Mouse (Mus musculus) megakaryocyte, adult 5-6 weeks (primary cell): ENCODE results near the gene Npy1r. TPM values are rescaled to one million over a fixed set of nuclear protein-coding genes. Genes with fewer than 3 reads are reported as not detected.

Experiments
- ATAC-seq: 2 replicates; pipeline ENCODE4 v1.8.0; 2016; ENCODE audit warnings: mild to moderate bottlenecking, inconsistent platforms; ENCODE audit not compliant: poor library complexity, severe bottlenecking
- total RNA-seq, 2 experiments: library from RNA; stranded (forward) in 1 of 2; stranded (reverse) in 1 of 2; fragments of 153-499, 151-499 nt in 1 of 2; fragments of 221-1000, 200-1000 nt in 1 of 2; gene quantifications; 2 replicates each; pipeline versions ENCODE4 v1.2.3 to v1.2.4; 2015 to 2017

Npy1r gene
- not detected in 2 replicates for total RNA-seq (2015)
- not detected in 2 replicates for total RNA-seq (2017)

DNA sequence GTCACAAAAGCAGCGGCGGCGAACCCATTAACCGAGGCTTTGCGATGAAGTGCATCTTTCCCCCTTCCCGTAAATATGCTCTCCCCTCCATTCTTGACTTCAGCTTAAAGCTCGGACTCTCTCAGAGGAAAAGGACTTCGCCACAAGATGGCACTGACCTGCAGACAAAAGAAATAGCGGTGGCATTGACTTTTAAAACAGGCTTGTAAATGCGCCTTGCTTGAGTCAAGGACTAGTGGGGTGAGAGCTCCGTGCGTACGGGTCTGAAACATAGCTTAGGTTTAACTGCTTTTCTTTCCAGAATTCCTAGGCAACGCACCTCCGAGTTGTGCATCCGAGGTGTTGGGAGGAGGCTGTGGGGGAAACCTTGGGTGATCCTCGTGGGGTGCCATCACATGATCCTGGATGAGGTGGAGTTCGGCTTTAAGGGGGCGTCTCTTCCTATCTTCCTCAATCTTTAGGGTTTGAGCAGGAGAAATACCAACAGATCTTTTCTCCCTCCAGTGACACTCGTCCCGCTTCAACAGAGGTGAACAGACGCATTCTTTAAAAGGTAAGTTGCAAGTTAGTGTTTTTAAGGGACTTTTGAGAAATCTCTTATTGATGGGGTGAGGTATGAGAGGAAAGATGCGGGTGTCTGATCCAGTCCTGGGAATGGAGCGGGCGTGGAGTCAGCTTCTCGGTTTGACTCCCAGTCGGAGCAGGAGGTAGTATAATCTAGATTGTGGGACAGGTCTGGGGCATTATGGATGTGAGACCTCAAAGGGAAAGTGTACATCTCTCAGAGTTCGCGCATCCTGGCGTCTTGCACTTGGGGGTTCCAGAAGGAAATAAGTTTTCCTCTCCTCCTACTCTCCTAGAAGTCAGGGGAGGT is at the start of gene Npy1r:
TSS of gene Npy1r (plus strand) at position 223 of the 874 bp plus-strand sequence.
- ATAC-seq, result no peak

DNA sequence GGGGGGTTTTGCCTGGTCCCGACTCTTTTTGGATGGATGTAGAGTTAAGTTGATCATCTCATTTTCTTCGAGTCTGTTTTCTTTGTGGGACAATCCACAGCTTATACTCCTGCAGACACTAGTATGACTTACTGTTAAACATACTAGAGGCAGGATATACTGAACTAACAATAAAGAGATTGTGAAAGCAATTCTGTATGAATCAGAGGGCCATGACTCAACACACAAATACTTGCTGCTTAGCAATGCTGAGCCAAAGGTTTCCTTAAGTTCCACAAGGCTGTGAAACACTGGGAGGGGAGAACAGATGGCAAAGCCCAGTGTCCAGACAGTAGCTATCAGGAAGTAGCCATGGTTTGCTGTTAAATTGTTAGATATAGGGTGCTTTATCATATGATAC is 15.7 kb upstream of the Npy1r start:
- ATAC-seq, result no peak

DNA sequence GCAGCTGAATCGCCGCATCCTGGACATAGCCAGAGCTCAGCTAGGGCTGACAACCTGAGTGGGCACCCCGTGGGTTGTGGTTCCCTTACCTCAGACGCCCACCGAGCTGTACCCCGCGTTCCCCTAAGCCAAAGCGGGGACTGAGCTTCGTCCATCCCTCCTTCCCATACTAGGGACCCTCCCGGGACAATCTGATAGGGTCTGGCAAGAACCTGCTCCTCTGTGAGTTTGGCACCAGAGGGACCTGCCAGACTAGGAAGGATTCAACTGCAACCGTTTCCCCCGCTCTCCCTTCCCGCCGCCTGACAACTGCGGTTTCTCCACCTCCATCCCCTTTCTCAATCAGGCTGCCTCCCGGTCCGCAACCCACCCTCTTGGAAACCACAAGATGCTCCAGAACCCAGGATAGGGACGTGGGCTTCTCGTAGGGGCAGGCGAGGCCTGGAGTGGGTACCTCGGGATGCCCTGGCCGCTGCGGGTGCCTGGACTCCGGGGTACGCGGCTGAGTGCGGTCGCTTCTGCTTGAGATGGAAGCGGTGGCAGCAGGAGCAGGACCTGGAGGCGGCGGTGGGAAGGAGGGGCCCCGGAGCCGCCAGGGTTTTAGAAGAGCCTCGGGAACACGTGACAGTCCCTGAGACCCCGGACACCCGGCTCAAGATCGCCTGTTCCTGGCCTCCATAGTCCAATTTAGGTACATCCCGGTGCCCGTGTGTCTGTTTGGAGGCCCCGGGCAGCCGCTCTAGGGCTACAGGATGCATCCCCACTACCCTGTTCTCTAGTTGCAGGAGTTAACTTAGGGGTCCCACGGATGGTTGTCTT is 9.3 kb upstream of the Npy1r start, which contains the start of gene Npy5r:
TSS of gene Npy5r (minus strand) at position 618 of the 819 bp plus-strand sequence.
- no peak for ATAC-seq

DNA sequence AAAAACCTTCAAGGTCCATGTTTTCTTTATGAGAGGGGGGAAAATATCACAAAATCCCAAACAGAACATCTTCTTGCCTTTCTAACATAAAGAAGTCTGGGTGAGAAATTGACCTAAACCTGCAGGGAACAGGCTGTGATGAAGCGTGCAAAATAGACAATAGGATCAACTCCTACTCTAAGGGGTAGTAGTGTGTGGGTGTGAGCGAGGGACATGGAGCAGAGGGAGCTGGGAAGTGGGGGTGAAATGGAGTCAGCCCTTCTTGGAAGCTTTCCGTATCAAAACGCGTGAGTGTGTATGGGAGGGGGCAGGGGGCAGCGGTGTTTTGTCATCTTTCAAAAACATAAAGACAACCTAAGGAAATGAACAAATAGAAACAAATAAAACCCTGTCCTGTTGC is 8.6 kb upstream of the Npy1r start:
- ATAC-seq, result no peak

DNA sequence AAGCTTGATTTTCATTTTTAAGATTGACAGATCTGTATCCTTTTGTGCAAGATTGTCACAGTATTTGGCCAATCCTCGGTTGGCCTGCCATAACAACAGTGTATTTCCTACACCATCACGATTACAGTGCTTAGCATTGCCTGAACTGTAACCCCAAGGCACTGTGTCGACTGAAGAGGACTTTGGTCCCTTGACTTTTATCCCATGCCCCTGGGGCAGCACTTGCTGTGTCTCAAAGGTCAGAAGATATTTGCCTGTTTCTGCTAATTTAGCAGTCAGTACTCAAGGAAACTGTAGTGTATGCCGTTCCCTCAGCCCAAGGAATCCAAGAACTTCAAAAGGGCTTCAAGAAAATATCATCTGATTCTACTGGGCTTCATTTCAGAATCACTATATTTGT is 8.2 kb upstream of the Npy1r start:
- ATAC-seq, result no peak

DNA sequence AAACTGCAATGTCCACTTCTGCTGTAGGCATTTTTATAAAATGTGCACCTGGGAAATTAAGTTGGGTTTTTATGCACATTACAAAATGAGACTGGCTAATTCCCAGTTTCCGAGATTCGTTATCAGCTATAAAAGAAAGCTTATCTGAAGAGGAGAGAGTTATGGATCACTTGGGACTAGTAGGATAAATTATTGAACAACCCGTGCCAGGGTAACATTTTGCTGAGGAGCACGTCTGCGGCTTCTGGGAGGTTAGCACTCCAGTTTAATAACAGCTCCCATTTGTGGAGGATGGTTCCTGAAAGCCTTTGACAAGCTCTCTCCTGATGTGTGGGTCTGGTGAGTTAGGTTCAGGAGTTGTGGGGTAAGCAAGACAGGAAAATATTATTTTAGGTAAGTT is 6.6 kb upstream of the Npy1r start:
- ATAC-seq, result no peak

DNA sequence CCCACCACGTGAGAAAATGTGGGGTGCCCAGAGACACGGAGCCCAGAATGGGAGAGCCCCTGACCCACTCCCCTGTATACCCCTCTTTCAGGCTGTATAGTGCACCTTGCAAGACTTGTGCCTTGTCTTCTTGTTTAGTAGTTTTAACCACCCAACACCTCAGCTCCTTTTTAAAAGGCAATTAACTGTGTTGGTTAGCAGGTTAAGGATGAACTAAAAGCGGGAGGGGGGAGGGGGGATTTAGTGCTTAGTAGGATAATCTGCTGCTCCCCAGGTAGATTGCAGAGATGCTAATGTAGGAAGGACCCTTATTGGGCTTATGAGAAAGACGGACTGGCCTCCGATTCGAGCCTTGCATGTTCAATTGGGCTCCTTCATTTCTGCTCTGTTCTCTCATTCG is 1.0 kb downstream of the Npy1r start:
- ATAC-seq, result no peak

DNA sequence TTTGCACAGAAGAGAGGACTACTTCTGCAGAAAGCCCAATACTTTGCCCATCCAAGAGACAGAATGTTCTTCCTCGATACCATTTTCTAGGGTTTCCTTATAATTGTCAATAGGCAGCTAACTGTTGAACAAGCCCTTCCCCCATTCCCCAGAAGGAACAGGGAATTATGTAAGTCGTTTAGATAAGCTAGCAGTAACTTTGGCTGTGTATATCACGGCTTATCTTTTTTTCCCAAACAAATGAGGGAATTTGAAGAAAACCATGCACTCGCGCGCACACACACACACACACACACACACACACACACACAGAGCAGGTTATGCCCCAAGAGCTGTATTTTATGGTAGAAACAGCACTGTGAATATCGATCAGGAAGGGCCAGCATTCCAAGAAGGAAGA is 1.8 kb downstream of the Npy1r start:
- no peak for ATAC-seq

DNA sequence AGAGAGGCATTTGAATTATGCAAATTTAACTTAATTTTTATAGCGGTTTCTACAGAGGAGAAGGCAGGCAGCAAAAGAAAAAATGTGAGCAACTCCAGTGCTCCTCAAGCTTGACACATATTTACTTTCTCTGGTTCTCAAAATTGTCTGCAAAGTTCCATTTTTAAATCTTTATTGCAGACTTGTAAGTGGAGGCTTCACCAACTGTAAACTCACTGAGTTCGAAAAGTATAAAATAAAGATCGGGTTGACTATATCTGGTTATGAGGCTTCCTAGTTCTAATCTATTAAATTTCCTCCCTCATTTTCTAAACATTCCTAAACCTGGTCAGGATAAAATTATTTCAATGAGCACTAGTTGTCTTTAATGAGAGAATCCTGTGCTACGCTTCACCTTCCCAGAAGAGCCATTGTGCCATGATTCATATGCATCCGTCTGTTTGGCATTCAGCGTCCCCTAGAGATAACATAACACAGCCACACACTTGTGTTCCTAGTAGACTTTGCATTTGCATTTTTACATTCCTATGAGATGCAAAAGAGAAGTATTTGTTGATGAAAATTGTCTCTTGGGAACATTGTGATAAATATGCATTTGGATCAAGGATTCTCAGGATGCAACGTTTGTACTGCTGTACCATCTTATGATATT is 17.5 kb downstream of the Npy1r start:
- ATAC-seq, result no peak

DNA sequence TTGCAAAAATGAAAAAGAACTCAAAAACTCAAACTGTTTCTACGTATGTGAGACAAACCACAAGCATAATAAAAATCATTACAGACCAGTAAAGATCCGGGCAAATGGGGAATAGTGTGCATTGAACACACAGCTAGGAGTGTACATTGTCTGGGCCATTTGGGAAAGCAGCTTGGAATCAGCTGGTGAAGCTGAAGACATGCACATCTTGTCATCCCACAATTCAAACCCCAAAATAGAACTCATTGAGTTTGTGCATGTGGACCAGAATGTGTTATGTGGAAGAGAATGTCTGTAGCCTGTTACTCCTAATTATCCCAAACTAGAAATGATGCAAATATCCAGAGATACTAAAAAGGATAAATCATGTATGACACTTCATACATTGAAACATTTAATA is 25.8 kb downstream of the Npy1r start:
- ATAC-seq, result no peak

DNA sequence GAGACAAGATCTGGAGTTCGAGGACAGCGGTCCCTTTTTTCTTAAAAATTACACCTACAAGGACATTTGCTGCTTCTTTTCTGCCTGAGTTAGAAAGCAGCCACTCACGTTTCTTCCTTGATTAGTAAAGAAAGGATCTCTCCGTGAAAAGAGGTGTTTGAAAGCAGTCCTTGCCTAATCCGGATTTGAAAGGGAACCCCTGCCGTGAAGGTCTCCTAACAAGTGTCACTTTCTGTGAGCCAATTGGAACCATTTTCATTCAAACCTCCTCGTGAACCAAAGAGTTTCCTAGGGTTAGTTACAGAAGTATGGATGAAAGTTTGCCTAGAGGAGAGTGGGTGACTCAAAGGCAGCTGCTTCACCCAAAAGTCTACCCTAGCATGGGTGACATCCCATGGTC is 32.5 kb downstream of the Npy1r start:
- ATAC-seq, result no peak

DNA sequence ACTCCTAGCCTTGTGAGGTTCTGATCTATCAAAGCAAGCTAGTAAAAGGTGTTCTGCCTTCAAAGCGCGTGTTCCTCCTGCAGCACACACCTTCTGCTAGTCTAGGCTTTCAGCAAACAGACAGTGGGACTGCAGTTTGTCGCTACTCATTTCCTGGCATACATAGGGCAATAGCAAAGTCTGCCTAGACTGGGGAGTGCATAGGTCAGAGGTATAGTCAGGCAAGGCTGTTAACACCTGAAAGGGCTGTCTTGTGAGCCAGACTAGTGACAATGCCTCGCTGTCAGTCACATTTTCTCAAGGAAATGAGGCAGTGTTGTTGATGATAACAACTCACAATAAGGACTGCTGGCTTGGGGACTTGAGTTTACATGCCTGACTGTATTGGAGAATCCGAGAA is 35.0 kb downstream of the Npy1r start:
- no peak for ATAC-seq

DNA sequence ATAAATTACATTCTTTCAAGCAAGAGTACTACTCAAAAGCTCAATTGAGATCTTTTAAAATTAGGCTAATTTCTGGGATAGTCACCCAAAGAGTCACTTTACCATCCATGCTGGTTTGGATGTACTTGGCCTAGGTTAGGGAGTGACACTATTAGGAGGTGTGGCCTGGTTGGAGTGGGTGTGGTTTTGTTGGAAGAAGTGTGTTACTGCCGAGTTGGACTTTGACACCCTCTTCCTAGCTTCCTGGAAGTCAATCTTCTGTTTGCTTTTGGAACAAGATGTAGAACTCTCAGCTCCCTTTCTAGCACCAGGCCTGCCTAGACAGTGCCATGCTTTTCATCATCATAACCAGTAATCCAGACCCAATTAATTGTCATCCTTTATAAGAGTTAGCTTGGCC is 45.4 kb downstream of the Npy1r start:
- ATAC-seq, result no peak

DNA sequence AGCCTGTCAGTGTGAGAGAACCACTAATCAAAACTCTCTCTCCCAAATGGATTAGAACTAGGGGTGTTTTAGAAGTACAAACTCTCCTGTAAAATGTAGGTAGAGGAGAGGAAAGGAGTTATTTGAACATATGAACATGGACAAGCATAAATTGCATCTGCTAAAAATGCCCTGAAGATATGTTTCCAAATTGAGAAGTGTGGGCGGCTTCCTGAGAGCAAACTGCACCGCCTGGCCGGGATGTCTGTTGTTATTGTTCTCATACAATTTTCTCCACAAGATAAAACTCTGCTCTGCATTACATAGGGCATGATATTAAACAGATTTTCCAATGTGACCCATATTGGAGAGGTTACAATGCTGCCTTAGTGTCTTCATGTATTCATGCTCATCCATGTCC is 48.6 kb downstream of the Npy1r start:
- no peak for ATAC-seq

DNA sequence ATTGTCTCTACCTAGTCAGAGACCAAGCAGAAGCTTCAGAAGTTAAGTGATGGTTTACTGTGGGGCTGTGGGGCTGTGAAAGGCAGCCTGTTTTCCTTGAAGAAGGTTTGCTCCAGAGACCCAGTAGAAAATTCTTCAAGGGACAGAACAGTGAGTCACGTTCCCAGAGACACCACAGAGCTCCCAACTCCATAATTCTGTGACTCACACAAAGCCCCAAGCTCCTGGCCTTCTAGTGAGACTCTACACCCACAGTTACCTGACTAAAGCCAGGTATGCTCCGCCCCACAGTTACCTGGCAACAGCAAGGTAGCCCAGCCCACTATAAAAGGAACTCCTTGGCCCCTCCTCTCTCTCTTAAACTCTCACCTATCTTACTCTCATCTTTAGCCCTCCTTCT is 54.6 kb downstream of the Npy1r start:
- ATAC-seq, result no peak

DNA sequence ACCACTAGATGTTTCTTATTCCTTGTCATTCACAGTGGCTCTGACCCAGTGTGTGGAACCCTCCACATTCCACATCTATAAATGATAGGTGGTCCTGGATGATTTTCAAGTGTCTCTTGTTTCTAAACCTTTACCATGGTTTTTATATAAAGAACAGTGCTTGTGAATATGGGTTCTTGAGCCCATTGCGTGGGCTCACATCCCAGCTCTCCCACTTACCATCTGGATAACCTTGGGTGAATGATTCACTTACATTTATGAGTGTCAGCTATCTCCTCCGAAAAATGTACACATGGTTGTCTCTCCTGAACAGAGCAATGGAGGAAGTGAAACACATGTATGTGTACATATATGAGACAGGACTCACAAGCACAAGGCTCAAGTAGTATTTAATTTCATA is 59.2 kb downstream of the Npy1r start:
- no peak for ATAC-seq

Other genes with a start within 250 kb of the Npy1r start
- gene Tma16, start 210.7 kb upstream of the Npy1r start, total RNA-seq (2015), result 4.0 and 4.2 TPM in 2 replicates
- 7.9 and 8.7 TPM in 2 replicates for gene Tma16, start 210.7 kb upstream of the Npy1r start, total RNA-seq (2017)
- gene Tktl2, start 185.4 kb upstream of the Npy1r start, total RNA-seq (2015), result 0.04 TPM in 1 of 2 replicates, not detected in the other
- not detected in 2 replicates for gene Tktl2, start 185.4 kb upstream of the Npy1r start, total RNA-seq (2017)
- not detected in 2 replicates for gene Npy5r, start 9.1 kb upstream of the Npy1r start, total RNA-seq (2015)
- gene Npy5r, start 9.1 kb upstream of the Npy1r start, total RNA-seq (2017), result not detected in 2 replicates
- 14.4 and 14.5 TPM in 2 replicates for gene Naf1, start 163.0 kb downstream of the Npy1r start, total RNA-seq (2015)
- 3.3 and 5.1 TPM in 2 replicates for gene Naf1, start 163.0 kb downstream of the Npy1r start, total RNA-seq (2017)